Comparison of ENCODE assay signal across 8 mouse cellular contexts in the genomic region with DNA sequence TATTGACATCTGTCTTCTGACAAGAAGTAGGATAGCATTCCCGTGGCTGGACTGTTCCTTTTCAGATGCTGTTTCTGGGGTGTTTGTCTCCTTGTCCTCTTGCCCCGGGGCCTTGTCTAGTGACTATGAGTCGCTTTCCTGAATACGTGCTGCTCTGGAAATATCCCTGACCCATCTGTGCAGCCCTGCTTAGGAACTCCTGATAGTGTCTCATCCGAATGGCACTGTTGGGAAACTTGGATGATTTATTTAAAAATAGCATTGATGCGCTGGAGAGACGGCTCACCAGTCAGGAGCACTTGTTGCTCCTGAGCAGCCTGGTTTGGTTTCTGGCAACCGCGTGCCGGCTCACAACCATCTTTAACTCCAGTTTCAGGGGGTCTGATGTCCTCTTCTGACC. TPM values are rescaled to one million over a fixed set of nuclear protein-coding genes. Genes with fewer than 3 reads are reported as not detected.
DNase-seq lines count a peak whose midpoint lies in the region; ATAC-seq and TF ChIP-seq lines count a peak whose summit lies in the region.

No protein-coding gene starts in this region.

- peak overlapping the region; percentile 90 for H3K9ac ChIP-seq in intestine, embryonic 16.5 days (ENCODE audit: low read depth, low read length)

- no peak for TF ChIP-seq CTCF in embryonic fibroblast, embryonic 13.5 days (IDR thresholded peaks at IDR 0.05; ENCODE audit: borderline replicate concordance, insufficient read depth, low read length)
- TF ChIP-seq CTCF in olfactory bulb, adult 2 months (IDR thresholded peaks at IDR 0.05; ENCODE audit: insufficient read depth, low read depth, low read length), result no peak

- DNase-seq in right cerebral cortex, postnatal 25 days, result peak; percentile 4
- DNase-seq in right cerebral cortex, adult 2 months (ENCODE audit: low spot score in 2 of 2), result no peak
- no peak for DNase-seq in natural killer cell, adult 2 months (ENCODE audit: low spot score in 2 of 2)
- no peak for DNase-seq in left cerebral cortex, adult 11 months (ENCODE audit: low spot score)
- no peak for DNase-seq in frontal cortex, postnatal 14 days (ENCODE audit: low spot score in 2 of 2)

- no peaks in the 10 kb centered on the region for H3K27me3 ChIP-seq in intestine, embryonic 16.5 days (replicated peaks; ENCODE audit: control insufficient read depth, insufficient read depth, low read length)

- 64% methylated on average over 10 of the region's 10 CpGs for WGBS in intestine, embryonic 16.5 days
- 51% methylated on average over 10 of the region's 10 CpGs for WGBS in olfactory bulb, adult 2 months

- H3K9me3 ChIP-seq in intestine, embryonic 16.5 days (ENCODE audit: control insufficient read depth, low read length), result no peaks in the 10 kb centered on the region

- H3K4me2 ChIP-seq in intestine, embryonic 16.5 days (ENCODE audit: low read depth, low read length), result peak overlapping the region; percentile 89

- no peak for TF ChIP-seq POLR2A in embryonic fibroblast, embryonic 13.5 days (IDR thresholded peaks at IDR 0.05; ENCODE audit: low read depth, low read length)
- no peak for TF ChIP-seq POLR2A in olfactory bulb, adult 2 months (IDR thresholded peaks at IDR 0.05; ENCODE audit: insufficient read depth, low read depth, low read length)

- H3K4me3 ChIP-seq in embryonic fibroblast, embryonic 13.5 days (ENCODE audit: insufficient read depth, low read length), result peak overlapping the region; percentile 86
- peak overlapping the region; percentile 93 for H3K4me3 ChIP-seq in intestine, embryonic 16.5 days (ENCODE audit: low read length)
- H3K4me3 ChIP-seq in olfactory bulb, adult 2 months (ENCODE audit: insufficient read depth, low read depth, low read length), result peak overlapping the region; percentile 7; the same call in 1 of the 2 replicates

- H3K27ac ChIP-seq in embryonic fibroblast, embryonic 13.5 days (ENCODE audit: insufficient read depth, low read length), result peak overlapping the region; percentile 39; the same call in 1 of the 2 replicates
- H3K27ac ChIP-seq in intestine, embryonic 16.5 days (ENCODE audit: low read length), result no peak overlapping the region
- H3K27ac ChIP-seq in olfactory bulb, adult 2 months (ENCODE audit: insufficient read depth, low read depth, low read length), result no peak overlapping the region

- ATAC-seq in intestine, embryonic 16.5 days, result no peak

- H3K4me1 ChIP-seq in embryonic fibroblast, embryonic 13.5 days (ENCODE audit: control insufficient read depth, insufficient read depth, low read length), result peaks cover 35% of the 10 kb centered on the region
- peaks cover 46% of the 10 kb centered on the region for H3K4me1 ChIP-seq in intestine, embryonic 16.5 days (ENCODE audit: control insufficient read depth, insufficient read depth, low read length)
- peaks cover 42% of the 10 kb centered on the region for H3K4me1 ChIP-seq in olfactory bulb, adult 2 months (ENCODE audit: control insufficient read depth, insufficient read depth, low read length)

- H3K36me3 ChIP-seq in intestine, embryonic 16.5 days (ENCODE audit: control insufficient read depth, insufficient read depth, low read length), result no peaks in the 10 kb centered on the region

RNA-seq across cellular contexts. Expression of a gene that starts 1.6 kb away (rescaled TPM):
- polyA plus RNA-seq in embryonic fibroblast, embryonic 13.5 days (2011; ENCODE audit: insufficient read length, low read depth, missing spikeins), result 43.1 and 47.4 TPM in 2 replicates
- polyA plus RNA-seq in intestine, embryonic 16.5 days (2015; fragmentation: Nextera tagmentation; extraction: Ambion mirVana), result 7.9 and 8.1 TPM in 2 replicates
- 75.7 TPM in 1 of 2 replicates, not detected in the other for polyA plus RNA-seq in olfactory bulb, adult 2 months (2012; ENCODE audit: insufficient read depth, insufficient read length, low replicate concordance, missing spikeins)

Comparison
In these comparisons a context has a peak if more than half of its experiments do, and no peak if none do; other contexts are left out.
1. H3K4me3 ChIP-seq: peak in every context shown above with its lines; median percentile 93 in intestine, embryonic 16.5 days; 86 in embryonic fibroblast, embryonic 13.5 days; 7 in olfactory bulb, adult 2 months.